Mouse (Mus musculus): ENCODE data around the gene Exoc6. TPM values are rescaled to one million over a fixed set of nuclear protein-coding genes. Genes with fewer than 3 reads are reported as not detected.

The Exoc6 gene
- polyA plus RNA-seq, 1 experiment from 2014 or later: 12.8 TPM

Other genes with a start within 250 kb of the Exoc6 start
- 49.0 and 55.7 TPM in 2 replicates for gene Ide, start 212.6 kb upstream of the Exoc6 start, polyA plus RNA-seq (2014; fragmentation: Nextera tagmentation; extraction: Ambion mirVana)
- 63.7 and 69.7 TPM in 2 replicates for gene Kif11, start 174.0 kb upstream of the Exoc6 start, polyA plus RNA-seq (2014; fragmentation: Nextera tagmentation; extraction: Ambion mirVana)
- 8.2 and 12.3 TPM in 2 replicates for gene Hhex, start 115.6 kb upstream of the Exoc6 start, polyA plus RNA-seq (2014; fragmentation: Nextera tagmentation; extraction: Ambion mirVana)
- 0.14 TPM in 1 of 2 replicates, not detected in the other for gene Cyp26c1, start 135.2 kb downstream of the Exoc6 start, polyA plus RNA-seq (2014; fragmentation: Nextera tagmentation; extraction: Ambion mirVana)
- gene Cyp26a1, start 147.4 kb downstream of the Exoc6 start, polyA plus RNA-seq (2014; fragmentation: Nextera tagmentation; extraction: Ambion mirVana): 9.9 and 12.9 TPM in 2 replicates